Mouse (Mus musculus) MEL (cell line): ENCODE measurements around the gene Pmpca.

Experiments used
- CTCF ChIP-seq, 3 experiments: IDR thresholded peaks in 2 of 3; conservative IDR thresholded peaks in 1 of 3; 2 replicates each; pipeline ENCODE4 v1.5.1; 2011 to 2012; ENCODE audit warnings: low read length in 3 of 3, low read depth in 2 of 3, mild to moderate bottlenecking in 2 of 3, improper control_type of control experiment in 1 of 3, inconsistent platforms in 1 of 3, mixed read lengths in 1 of 3, moderate library complexity in 1 of 3; ENCODE audit not compliant: control insufficient read depth in 1 of 3, insufficient read depth in 1 of 3, poor library complexity in 1 of 3, severe bottlenecking in 1 of 3
- ELF1 ChIP-seq: IDR thresholded peaks from 2 replicates; pipeline ENCODE4 v1.6.1; 2014; ENCODE audit warnings: low read depth, mild to moderate bottlenecking, inconsistent platforms, low read length, improper control_type of control experiment, moderate library complexity
- EP300 ChIP-seq, 2 experiments: IDR thresholded peaks; 2 replicates each; pipeline ENCODE4 v1.6.1; 2011; ENCODE audit warnings: improper control_type of control experiment in 2 of 2, low read length in 2 of 2, low read depth in 1 of 2, mild to moderate bottlenecking in 1 of 2
- HCFC1 ChIP-seq: IDR thresholded peaks from 2 replicates; pipeline ENCODE4 v1.6.1; 2012; ENCODE audit warnings: low read depth, mild to moderate bottlenecking, inconsistent platforms, low read length, improper control_type of control experiment, moderate library complexity
- POLR2A ChIP-seq, 2 experiments: IDR thresholded peaks; 2 replicates each; pipeline ENCODE4 v1.6.1; 2011 to 2012; ENCODE audit warnings: low read length in 2 of 2, mild to moderate bottlenecking in 2 of 2, control low read depth in 1 of 2, improper control_type of control experiment in 1 of 2, low read depth in 1 of 2, moderate library complexity in 1 of 2; ENCODE audit not compliant: control insufficient read depth in 1 of 2, insufficient read depth in 1 of 2, poor library complexity in 1 of 2

DNA sequence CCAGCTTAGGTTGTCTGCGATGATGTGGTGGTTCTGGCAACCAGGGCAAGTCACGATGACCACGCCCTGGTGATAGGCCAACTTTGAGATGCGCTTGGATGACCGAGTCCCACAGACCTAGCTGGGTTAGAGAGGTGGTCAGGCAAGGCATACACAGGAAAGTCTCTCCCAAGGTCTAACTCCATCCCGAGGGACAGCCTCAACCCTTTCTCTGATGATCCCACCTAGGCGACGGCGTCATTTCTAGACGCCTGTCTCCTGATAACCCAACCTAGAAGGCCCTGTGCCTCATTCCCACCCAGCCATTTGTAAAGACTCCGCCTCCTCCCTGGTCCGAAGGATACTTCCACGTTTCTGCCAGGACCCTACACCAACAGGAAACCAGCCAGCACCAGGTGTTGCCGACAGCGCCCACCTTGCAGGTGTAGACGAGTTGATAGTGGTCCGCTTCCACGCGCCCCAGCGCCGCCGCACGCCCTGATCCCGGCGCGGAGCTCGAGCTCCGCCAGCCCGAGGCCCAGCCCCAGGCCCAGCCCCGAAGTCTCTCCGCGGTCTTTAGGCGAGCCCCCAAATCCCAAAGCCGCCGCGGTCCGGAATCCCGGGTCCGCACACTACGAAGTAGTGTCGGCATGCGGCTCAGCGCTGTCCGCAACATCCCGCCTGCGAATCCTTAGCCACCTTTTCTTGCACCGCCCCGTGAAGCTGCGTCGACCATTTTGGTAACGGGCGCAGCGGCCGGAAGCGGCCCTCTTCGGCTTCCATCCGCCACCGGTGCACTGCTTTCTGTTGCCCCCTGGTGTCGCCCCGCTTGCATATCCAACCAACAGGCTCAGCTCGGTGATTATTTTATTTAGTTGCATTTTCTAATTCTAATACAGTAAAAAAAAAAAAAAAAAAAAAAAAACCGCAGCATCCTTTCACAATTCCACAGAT, 37.5 kb upstream of the Pmpca start, which contains the start of gene Dnlz:
- peak; percentile 25 to 76 (median 68); a peak in 5 of 6 replicates for TF ChIP-seq CTCF (IDR thresholded peaks at IDR 0.05 in 2 of 3, conservative IDR thresholded peaks at IDR 0.05 in 1 of 3; ENCODE audit: control insufficient read depth in 1 of 3, insufficient read depth in 1 of 3, low read depth in 2 of 3, low read length in 3 of 3, poor library complexity in 1 of 3, severe bottlenecking in 1 of 3)
- no peak for TF ChIP-seq EP300 (IDR thresholded peaks at IDR 0.05; ENCODE audit: low read depth in 1 of 2, low read length in 2 of 2)
- TF ChIP-seq ELF1, result peak; percentile 87
- TF ChIP-seq HCFC1, result peak; percentile 94
- peak in 1 of 2 experiments; percentile 71; a peak in 3 of 4 replicates for TF ChIP-seq POLR2A (IDR thresholded peaks at IDR 0.05; ENCODE audit: control insufficient read depth in 1 of 2, insufficient read depth in 1 of 2, low read depth in 1 of 2, low read length in 2 of 2, poor library complexity in 1 of 2)
